Mouse (Mus musculus) CH12.LX (cell line): Measurements from ENCODE around the gene Gm20422. TPM values are rescaled to one million over a fixed set of nuclear protein-coding genes. Genes with fewer than 3 reads are reported as not detected.

Experiments used
- DNase-seq: peaks from one replicate; pipeline ENCODE4 v3.0.0-alpha.2; 2013; ENCODE audit errors: extremely low read depth
- H3K27ac ChIP-seq: 2 replicates; pipeline ENCODE4 v1.5.1; 2012; ENCODE audit warnings: low read depth, mild to moderate bottlenecking, control low read depth, moderate library complexity; ENCODE audit not compliant: insufficient read depth
- H3K27me3 ChIP-seq: replicated peaks from 2 replicates; pipeline ENCODE3; 2012; ENCODE audit warnings: inconsistent platforms
- H3K36me3 ChIP-seq, 2 experiments: replicated peaks in 1 of 2; 2 replicates each; pipeline versions ENCODE3 to v1.6.1; 2012; ENCODE audit warnings: inconsistent platforms in 1 of 2, low read length in 1 of 2, mild to moderate bottlenecking in 1 of 2, mixed read lengths in 1 of 2, moderate library complexity in 1 of 2; ENCODE audit not compliant: control insufficient read depth in 1 of 2, insufficient read depth in 1 of 2
- H3K4me1 ChIP-seq, 2 experiments: 2 replicates each; pipeline ENCODE4 v1.6.1; 2012; ENCODE audit warnings: inconsistent platforms in 1 of 2, moderate library complexity in 1 of 2; ENCODE audit not compliant: insufficient read depth in 2 of 2, control insufficient read depth in 1 of 2
- H3K4me2 ChIP-seq: 2 replicates; pipeline ENCODE4 v1.6.1; 2012; ENCODE audit warnings: low read depth, mild to moderate bottlenecking, control low read depth; ENCODE audit not compliant: poor library complexity, insufficient read depth, severe bottlenecking
- H3K4me3 ChIP-seq, 3 experiments: fragments of 150-350 bp in 1 of 3; sonication (generic) in 1 of 3; replicated peaks in 1 of 3; 2 replicates each; pipeline versions ENCODE3 to v1.5.1; 2011 to 2012; ENCODE audit warnings: low read depth in 2 of 3, low read length in 2 of 3, mild to moderate bottlenecking in 2 of 3, moderate library complexity in 2 of 3, control low read depth in 1 of 3, improper control_type of control experiment in 1 of 3, inconsistent platforms in 1 of 3, mixed read lengths in 1 of 3; ENCODE audit not compliant: poor library complexity in 1 of 3
- H3K79me2 ChIP-seq: replicated peaks from 2 replicates; pipeline ENCODE4 v1.6.1; 2012; ENCODE audit warnings: mild to moderate bottlenecking, moderate library complexity; ENCODE audit not compliant: control insufficient read depth, poor library complexity, insufficient read depth, severe bottlenecking; ENCODE audit errors: extremely low read depth
- H3K9ac ChIP-seq: 2 replicates; pipeline ENCODE4 v1.6.1; 2012; ENCODE audit warnings: low read depth, mild to moderate bottlenecking, control low read depth, moderate library complexity; ENCODE audit not compliant: insufficient read depth
- H3K9me3 ChIP-seq: replicated peaks from 2 replicates; pipeline ENCODE3; 2012; ENCODE audit warnings: low read length, inconsistent platforms, mixed read lengths
- BHLHE40 ChIP-seq: IDR thresholded peaks from 2 replicates; pipeline ENCODE4 v1.6.1; 2011; ENCODE audit warnings: mild to moderate bottlenecking, low read depth, low read length, improper control_type of control experiment
- CHD1 ChIP-seq: IDR thresholded peaks from 2 replicates; pipeline ENCODE4 v1.6.1; 2012; ENCODE audit warnings: low read depth, low read length, improper control_type of control experiment, inconsistent platforms
- CTCF ChIP-seq, 2 experiments: IDR thresholded peaks in 1 of 2; conservative IDR thresholded peaks in 1 of 2; 2 replicates each; pipeline ENCODE4 v1.5.1; 2011 to 2012; ENCODE audit warnings: low read depth in 2 of 2, low read length in 2 of 2, improper control_type of control experiment in 1 of 2, inconsistent platforms in 1 of 2, mild to moderate bottlenecking in 1 of 2, moderate library complexity in 1 of 2
- ELF1 ChIP-seq: IDR thresholded peaks from 2 replicates; pipeline ENCODE4 v1.6.1; 2014; ENCODE audit warnings: low read depth, mild to moderate bottlenecking, inconsistent platforms, low read length, improper control_type of control experiment
- ETS1 ChIP-seq: conservative IDR thresholded peaks from 2 replicates; pipeline ENCODE4 v1.6.1; 2012; ENCODE audit warnings: low read depth, mild to moderate bottlenecking, inconsistent platforms, low read length, improper control_type of control experiment, moderate library complexity
- GABPA ChIP-seq: IDR thresholded peaks from 2 replicates; pipeline ENCODE4 v1.6.1; 2012; ENCODE audit warnings: low read depth, low read length, improper control_type of control experiment, inconsistent platforms; ENCODE audit not compliant: insufficient replicate concordance
- HCFC1 ChIP-seq: IDR thresholded peaks from 2 replicates; pipeline ENCODE4 v1.6.1; 2012; ENCODE audit warnings: low read depth, mild to moderate bottlenecking, inconsistent platforms, low read length, improper control_type of control experiment
- JUN ChIP-seq: IDR thresholded peaks from 2 replicates; pipeline ENCODE4 v1.6.1; 2011; ENCODE audit warnings: low read depth, mild to moderate bottlenecking, low read length, improper control_type of control experiment, moderate library complexity; ENCODE audit not compliant: insufficient read depth
- JUND ChIP-seq: conservative IDR thresholded peaks from 2 replicates; pipeline ENCODE4 v1.6.1; 2011; ENCODE audit warnings: low read depth, low read length, improper control_type of control experiment
- MAFK ChIP-seq: IDR thresholded peaks from 2 replicates; pipeline ENCODE4 v1.6.1; 2011; ENCODE audit warnings: low read length, improper control_type of control experiment; ENCODE audit not compliant: insufficient replicate concordance
- MAX ChIP-seq: IDR thresholded peaks from 2 replicates; pipeline ENCODE4 v1.6.1; 2011; ENCODE audit warnings: low read length, improper control_type of control experiment
- MXI1 ChIP-seq: IDR thresholded peaks from 2 replicates; pipeline ENCODE4 v1.6.1; 2011; ENCODE audit warnings: mild to moderate bottlenecking, low read depth, low read length, improper control_type of control experiment
- MYC ChIP-seq: IDR thresholded peaks from 2 replicates; pipeline ENCODE4 v1.6.1; 2011; ENCODE audit warnings: low read depth, mild to moderate bottlenecking, improper control_type of control experiment, low read length
- NELFE ChIP-seq: IDR thresholded peaks from 2 replicates; pipeline ENCODE4 v1.6.1; 2011; ENCODE audit warnings: low read depth, low read length, improper control_type of control experiment
- RAD21 ChIP-seq: IDR thresholded peaks from 2 replicates; pipeline ENCODE4 v1.6.1; 2011; ENCODE audit warnings: low read depth, mild to moderate bottlenecking, low read length, improper control_type of control experiment, moderate library complexity
- RCOR1 ChIP-seq: conservative IDR thresholded peaks from 2 replicates; pipeline ENCODE4 v1.6.1; 2012; ENCODE audit warnings: low read depth, mild to moderate bottlenecking, inconsistent platforms, low read length, improper control_type of control experiment
- SMC3 ChIP-seq: IDR thresholded peaks from 2 replicates; pipeline ENCODE4 v1.6.1; 2011; ENCODE audit warnings: low read depth, low read length, improper control_type of control experiment
- TCF12 ChIP-seq: IDR thresholded peaks from 2 replicates; pipeline ENCODE4 v1.6.1; 2014; ENCODE audit warnings: low read depth, mild to moderate bottlenecking, inconsistent platforms, low read length, improper control_type of control experiment
- UBTF ChIP-seq: IDR thresholded peaks from 2 replicates; pipeline ENCODE4 v1.6.1; 2012; ENCODE audit warnings: low read depth, mild to moderate bottlenecking, inconsistent platforms, low read length, improper control_type of control experiment, moderate library complexity
- ZKSCAN1 ChIP-seq: IDR thresholded peaks from 2 replicates; pipeline ENCODE4 v1.6.1; 2012; ENCODE audit warnings: low read depth, inconsistent platforms, low read length, improper control_type of control experiment, borderline replicate concordance
- ZMIZ1 ChIP-seq: IDR thresholded peaks from 2 replicates; pipeline ENCODE4 v1.6.1; 2012; ENCODE audit warnings: low read depth, mild to moderate bottlenecking, inconsistent platforms, low read length, improper control_type of control experiment
- dilution Hi-C: fragments of 300-500 bp; cut with MboI; formaldehyde crosslinking; loops from 2 replicates; pipeline ENCODE4 v1.14.3; 2020; ENCODE audit warnings: low sequenced_read_pairs; ENCODE audit not compliant: extremely low pct_unique_long_range_greater_than_20kb, extremely low pct_ligation_motif_present
- in situ Hi-C: fragments of 300-500 bp; cut with MboI; formaldehyde crosslinking; loops from 3 replicates; pipeline ENCODE4 v1.14.3; 2019; ENCODE audit warnings: low sequenced_read_pairs, low pct_ligation_motif_present, low pct_unique_long_range_greater_than_20kb, mixed read lengths
- polyA plus RNA-seq: library from polyadenylated mRNA; unstranded; fragments of >175 nt; gene quantifications from 2 replicates; pipeline ENCODE4 v1.2.1, GENCODE M21; 2012; ENCODE audit warnings: low read depth; ENCODE audit not compliant: insufficient read length
- total RNA-seq, 2 experiments: library from RNA; depleted of rRNA; stranded (reverse); fragments of 300-350 nt in 1 of 2; fragments of >200 nt in 1 of 2; gene quantifications; 2 replicates each; pipeline ENCODE4 v1.2.3; 2012 to 2014

Gene Gm20422
- total and polyA plus RNA-seq, 3 experiments, result 1.4 to 2.0 (median 1.6) TPM

- Histone ChIP-seq H3K4me3 (no peak overlapping the region), H3K4me2 (0 out of 2 replicates have a peak overlapping the region, but pooled peaks have one; percentile 92)
Measured at GRCm38 (mm10) chr8:69789105-69789504, 14.4 kb upstream of the Gm20422 start.

GRCm38 (mm10) chr8:69777111-69777510 is 2.4 kb upstream of the Gm20422 start:
- no peak overlapping the region for H3K4me3 ChIP-seq

More at GRCm38 (mm10) chr8:69789105-69789504, 14.4 kb upstream of the Gm20422 start:
- no peaks in the 10 kb centered on the region for H3K27me3 ChIP-seq
- dilution Hi-C loops, result no loop called here
- no peak for DNase-seq
- in situ Hi-C loops, result no loop called here
- H3K27ac ChIP-seq, result no peak overlapping the region
- TF ChIP-seq JUN (no peak), RCOR1 (no peak), SMC3 (no peak), JUND (no peak), ELF1 (no peak), MYC (no peak), MAX (no peak), BHLHE40 (no peak), NELFE (no peak), TCF12 (no peak)
- H3K9me3 ChIP-seq, result no peaks in the 10 kb centered on the region
- H3K79me2 ChIP-seq, result peaks cover 28% of the 10 kb centered on the region
- peaks cover 9 to 19% of the 10 kb centered on the region in 2 experiments for H3K36me3 ChIP-seq
- no peak overlapping the region for H3K9ac ChIP-seq
- peaks cover 9 to 29% of the 10 kb centered on the region in 2 experiments for H3K4me1 ChIP-seq

More at GRCm38 (mm10) chr8:69777111-69777510, 2.4 kb upstream of the Gm20422 start:
- H3K79me2 ChIP-seq, result peaks cover 19% of the 10 kb centered on the region
- H3K9me3 ChIP-seq, result no peaks in the 10 kb centered on the region
- no peak overlapping the region for H3K9ac ChIP-seq
- peaks cover under 1 to 24% of the 10 kb centered on the region in 2 experiments for H3K4me1 ChIP-seq
- no peaks in the 10 kb centered on the region for H3K27me3 ChIP-seq
- DNase-seq, result no peak
- dilution Hi-C loops, result no loop called here
- TF ChIP-seq ZMIZ1 (no peak), UBTF (no peak), RCOR1 (no peak), BHLHE40 (no peak), CTCF (conservative IDR thresholded peaks at IDR 0.05 in 1 of 2, IDR thresholded peaks at IDR 0.05 in 1 of 2; ENCODE audit: low read depth in 2 of 2, low read length in 2 of 2) (no peak), JUND (no peak), NELFE (no peak), ZKSCAN1 (no peak), MAFK (no peak), CHD1 (no peak), HCFC1 (no peak), ETS1 (no peak), MXI1 (no peak), GABPA (no peak), MAX (no peak), RAD21 (no peak)
- no peak overlapping the region for H3K27ac ChIP-seq
- peaks cover 0 to 11% of the 10 kb centered on the region in 2 experiments for H3K36me3 ChIP-seq
- in situ Hi-C loops, result no loop called here
- H3K4me2 ChIP-seq, result no peak overlapping the region
